13 mouse cellular contexts compared by ENCODE assay signal in the genomic region with DNA sequence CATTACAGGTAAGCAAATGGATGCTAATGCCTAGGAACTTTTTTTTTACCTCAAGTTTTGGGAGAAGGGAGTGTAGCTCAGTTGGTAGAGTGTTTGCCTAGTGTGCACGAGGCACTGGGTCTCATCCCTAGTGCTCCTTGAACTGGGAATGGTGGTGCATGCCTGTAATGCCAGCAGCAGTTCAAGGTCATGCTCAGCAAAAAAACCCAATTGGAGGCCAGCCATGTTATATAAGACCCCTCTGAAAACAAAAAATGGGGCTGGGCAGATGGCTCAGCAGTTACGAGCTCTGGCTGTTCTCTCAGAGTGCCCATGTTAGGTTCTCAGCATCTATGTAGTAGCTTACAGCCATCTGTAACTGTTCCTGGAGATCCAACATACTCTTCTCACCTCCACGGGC. TPM values are rescaled to one million over a fixed set of nuclear protein-coding genes. Genes with fewer than 3 reads are reported as not detected.
"Had no signal": no experiment of that assay in that cellular context is flagged by ENCODE, and none has a peak within 500 bp of the region (broad histone marks: within the 10 kb centered on the region; RNA-seq: fewer than 3 reads in every experiment).

No protein-coding gene starts in this region.

- DNase-seq: left cerebral cortex, postnatal 4 days; liver; liver, embryonic 13.5 days; liver, postnatal 0 days; lung, adult 18-20 months; lung, adult 2 months; lung, embryonic 14.5 days; lung, postnatal 10 days; lung, postnatal 14 days; lung, postnatal 36 days; lung, postnatal 4 days; midbrain, embryonic 14.5 days had no signal

RNA-seq across cellular contexts. Expression of a gene that starts 52.2 kb away (rescaled TPM):
- total RNA-seq: monocyte, adult 5-6 weeks had no signal
